Mouse (Mus musculus) gastrocnemius, postnatal 10 days (tissue): ENCODE results near the gene Slc9a6. TPM values are rescaled to one million over a fixed set of nuclear protein-coding genes. Genes with fewer than 3 reads are reported as not detected.

Experiments
- microRNA-seq, 2 experiments: library from miRNA; unstranded; fragments of <30 nt; microRNA quantifications; one replicate each; pipeline ENCODE4 v1.2.0; 2021
- total RNA-seq, 2 experiments: library from RNA; stranded (reverse); gene quantifications; 2 replicates each; pipeline ENCODE4 v1.2.3; 2021

Slc9a6 gene
- total RNA-seq, 2 experiments from 2014 or later: 16.2 to 16.8 TPM

Small RNA genes lying within 50 kb of the gene (microRNA-seq; reads per million reads assigned to microRNA genes)
- 0.25 to 0.64 reads per million in 2 experiments for gene Mir5116

Other genes with a start within 250 kb of the Slc9a6 start
- gene Smim10l2a, start 235.2 kb upstream of the Slc9a6 start, total RNA-seq: under 1 TPM; 0.32 to 0.40 TPM
- not detected for gene Gm2174, start 161.8 kb upstream of the Slc9a6 start, total RNA-seq
- gene Ints6l, start 154.9 kb upstream of the Slc9a6 start, total RNA-seq: 10 to 100 TPM in 1 of 2 experiments, 1 to 10 TPM in 1; 8.9 to 13.4 TPM
- not detected for gene Gm10477, start 85.0 kb upstream of the Slc9a6 start, total RNA-seq
- gene Gm648, start 60.2 kb upstream of the Slc9a6 start, total RNA-seq: not detected
- 10 to 100 TPM; 14.4 to 14.5 TPM for gene Mmgt1, start 11.7 kb upstream of the Slc9a6 start, total RNA-seq
- gene Fhl1, start 122.0 kb downstream of the Slc9a6 start, total RNA-seq: 1,000 to 10,000 TPM; 1,223 to 1,283 TPM
- 1 to 10 TPM in 1 of 2 experiments, under 1 TPM in 1; 0.99 to 1.6 TPM for gene Map7d3, start 212.6 kb downstream of the Slc9a6 start, total RNA-seq